Mouse (Mus musculus) adrenal gland, postnatal 4 days (tissue): Measurements from ENCODE around the gene Prkn. TPM values are rescaled to one million over a fixed set of nuclear protein-coding genes. Genes with fewer than 3 reads are reported as not detected.

Experiments used
- DNase-seq, 2 experiments: peaks; one replicate each; pipeline ENCODE4 v3.0.0; 2021 to 2022; ENCODE audit warnings: low spot score in 2 of 2, mixed read lengths in 2 of 2
- total RNA-seq, 2 experiments: library from RNA; stranded (reverse); gene quantifications; 2 replicates each; pipeline ENCODE4 v1.2.3; 2021

The Prkn gene
- total RNA-seq, 2 experiments from 2014 or later, result 10.2 to 13.0 TPM

GRCm38 (mm10) chr17:11514032-11514761 is 674.0 kb downstream of the Prkn start:
- no peak for DNase-seq

GRCm38 (mm10) chr17:11515619-11516018 is 675.4 kb downstream of the Prkn start:
- no peak for DNase-seq

- DNase-seq, result no peak
These were observed 676.0 kb downstream of the Prkn start for GRCm38 (mm10) chr17:11516165-11516564.

GRCm38 (mm10) chr17:11532066-11532465 is 691.9 kb downstream of the Prkn start:
- DNase-seq, result no peak

- no peak for DNase-seq
These were observed 692.6 kb downstream of the Prkn start for GRCm38 (mm10) chr17:11532748-11533147.

- DNase-seq, result no peak
These were observed 693.7 kb downstream of the Prkn start for GRCm38 (mm10) chr17:11533835-11534234.

- no peak for DNase-seq
These were observed 698.6 kb downstream of the Prkn start for GRCm38 (mm10) chr17:11538826-11539225.

GRCm38 (mm10) chr17:11541928-11542623 is 701.9 kb downstream of the Prkn start:
- no peak for DNase-seq

GRCm38 (mm10) chr17:11550562-11550961 is 710.4 kb downstream of the Prkn start:
- no peak for DNase-seq

- no peak for DNase-seq
These were observed 725.5 kb downstream of the Prkn start for GRCm38 (mm10) chr17:11565681-11566080.

GRCm38 (mm10) chr17:11570392-11570791 is 730.2 kb downstream of the Prkn start:
- no peak for DNase-seq

- no peak for DNase-seq
These were observed 733.5 kb downstream of the Prkn start for GRCm38 (mm10) chr17:11573666-11574065.

- no peak for DNase-seq
These were observed 745.3 kb downstream of the Prkn start for GRCm38 (mm10) chr17:11585491-11585890.

GRCm38 (mm10) chr17:11607931-11608330 is 767.7 kb downstream of the Prkn start:
- DNase-seq, result no peak

- no peak for DNase-seq
These were observed 771.3 kb downstream of the Prkn start for GRCm38 (mm10) chr17:11611459-11611858.

GRCm38 (mm10) chr17:11612801-11613531 is 772.8 kb downstream of the Prkn start:
- DNase-seq, result no peak

GRCm38 (mm10) chr17:11617552-11617951 is 777.4 kb downstream of the Prkn start:
- DNase-seq, result no peak

GRCm38 (mm10) chr17:11618886-11619590 is 778.9 kb downstream of the Prkn start:
- DNase-seq, result no peak

GRCm38 (mm10) chr17:11620770-11621169 is 780.6 kb downstream of the Prkn start:
- no peak for DNase-seq

GRCm38 (mm10) chr17:11621492-11621891 is 781.3 kb downstream of the Prkn start:
- no peak for DNase-seq

- DNase-seq, result no peak
These were observed 786.1 kb downstream of the Prkn start for GRCm38 (mm10) chr17:11626306-11626705.
